Mouse (Mus musculus) CD8-positive naive resting alpha-beta T cell, adult 2 months (primary cell): ENCODE results near the gene Vwce.

ENCODE experiments used
- DNase-seq, 2 experiments: peaks; one replicate each; pipeline ENCODE4 v3.0.0; 2022; ENCODE audit warnings: low read depth in 2 of 2, low spot score in 2 of 2

The Vwce gene

GRCm38 (mm10) chr19:10689470-10690166, 55.6 kb downstream of the Vwce start:
- no peak for DNase-seq

GRCm38 (mm10) chr19:10690336-10690735, 56.3 kb downstream of the Vwce start:
- no peak for DNase-seq

DNA sequence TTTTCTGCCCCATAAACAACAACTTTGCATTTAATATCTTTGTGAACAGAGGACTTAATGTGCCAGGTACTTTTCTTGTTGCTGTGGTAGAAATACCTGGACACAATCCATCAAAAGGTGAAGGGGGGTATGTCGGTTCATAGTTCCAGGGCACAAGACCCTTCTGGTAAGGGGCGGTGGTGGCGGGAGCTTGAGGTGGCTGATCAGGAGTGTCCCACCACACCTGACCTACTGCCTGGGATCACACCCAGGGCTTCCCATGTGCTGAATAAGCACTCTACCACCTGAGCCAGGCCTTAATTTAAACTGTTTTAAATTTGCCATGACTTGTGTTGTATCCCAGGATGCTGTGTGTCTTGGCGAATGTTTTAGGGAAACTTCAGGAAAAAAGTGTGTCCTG, 57.1 kb downstream of the Vwce start:
- DNase-seq = no peak

DNA sequence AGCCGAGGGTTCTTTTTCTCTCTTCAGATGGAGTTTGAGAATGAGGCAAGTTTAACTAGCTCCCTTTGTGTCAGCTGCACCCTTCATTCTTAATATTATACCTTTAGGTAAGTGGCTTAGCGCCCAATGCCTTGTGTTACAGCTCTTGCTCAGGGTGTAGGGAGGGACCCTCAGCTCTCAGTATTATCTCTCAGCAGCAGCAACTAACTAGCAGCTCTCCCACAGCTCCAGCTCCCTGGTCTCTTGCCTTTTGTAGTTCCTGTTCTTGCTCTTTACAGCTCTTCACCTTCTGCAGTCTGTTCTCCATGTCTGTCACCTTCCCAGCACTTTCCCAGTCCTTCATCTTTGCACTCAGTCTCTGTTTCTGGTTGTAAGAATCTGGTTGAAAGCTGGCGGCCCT, 57.6 kb downstream of the Vwce start:
- DNase-seq = no peak

DNA sequence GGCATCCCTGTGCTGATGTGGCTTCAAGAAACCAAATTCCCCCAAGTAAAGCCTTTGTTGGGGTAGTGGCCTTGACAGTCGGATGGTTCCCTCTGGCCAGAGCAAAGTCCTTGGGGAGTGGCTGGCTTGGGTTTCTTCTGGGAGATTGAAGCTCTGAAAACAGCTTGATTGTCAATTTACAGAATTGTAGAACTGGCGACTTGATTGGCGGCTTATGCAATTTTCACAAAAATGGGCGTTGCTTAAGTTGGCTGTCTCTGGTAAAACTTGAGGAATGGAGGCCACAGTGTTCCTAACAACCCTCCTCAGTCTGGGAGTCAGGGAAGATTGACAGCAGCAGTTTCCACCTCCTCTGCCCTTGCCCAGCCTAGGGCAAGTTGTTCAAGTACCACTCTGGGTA, 58.3 kb downstream of the Vwce start:
- DNase-seq = no peak

- no peak for DNase-seq
These were observed 60.1 kb downstream of the Vwce start for GRCm38 (mm10) chr19:10693926-10694682.

GRCm38 (mm10) chr19:10695801-10696200, 61.8 kb downstream of the Vwce start:
- DNase-seq = no peak

DNA sequence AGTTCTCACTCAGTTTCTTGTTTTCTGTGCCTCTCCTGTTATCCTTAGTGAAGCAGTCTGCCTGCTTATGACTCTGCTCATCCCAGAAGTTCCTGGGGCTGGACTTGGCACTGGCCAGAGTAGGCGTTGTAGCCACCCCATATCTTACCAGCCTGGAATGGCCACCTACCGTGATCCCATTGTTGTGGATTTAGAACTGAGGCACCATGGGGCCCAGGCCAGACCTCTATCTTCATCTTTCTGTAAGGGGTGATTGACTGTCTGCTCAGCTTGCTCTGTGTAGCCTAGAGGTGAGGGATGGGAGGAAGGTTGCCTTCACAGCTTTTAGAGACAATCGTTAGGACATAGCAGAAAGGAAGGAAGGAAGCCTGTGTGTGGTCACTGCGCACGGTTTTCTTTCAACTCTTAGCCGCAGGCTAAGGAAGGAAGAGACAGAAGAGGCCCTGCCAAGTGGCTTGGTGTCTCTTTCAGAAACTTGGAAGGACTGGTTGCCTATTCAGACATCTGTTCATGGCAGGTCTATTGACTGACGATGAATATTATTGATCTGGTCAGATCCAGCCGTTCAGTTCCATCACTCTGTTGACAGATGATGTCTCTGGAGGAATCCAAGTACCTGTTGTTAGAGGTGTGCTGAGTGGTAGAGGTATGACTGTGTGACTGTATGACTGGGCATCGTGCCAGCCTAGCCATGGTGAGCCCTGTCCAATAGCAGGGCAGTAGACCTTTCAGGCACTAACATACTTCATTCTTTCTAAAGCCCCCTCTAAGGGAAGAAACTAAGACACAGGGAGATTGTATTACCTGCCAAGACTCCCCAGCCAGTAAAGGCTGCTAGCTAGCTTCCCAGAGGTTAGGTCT, 64.3 kb downstream of the Vwce start:
- no peak for DNase-seq

DNA sequence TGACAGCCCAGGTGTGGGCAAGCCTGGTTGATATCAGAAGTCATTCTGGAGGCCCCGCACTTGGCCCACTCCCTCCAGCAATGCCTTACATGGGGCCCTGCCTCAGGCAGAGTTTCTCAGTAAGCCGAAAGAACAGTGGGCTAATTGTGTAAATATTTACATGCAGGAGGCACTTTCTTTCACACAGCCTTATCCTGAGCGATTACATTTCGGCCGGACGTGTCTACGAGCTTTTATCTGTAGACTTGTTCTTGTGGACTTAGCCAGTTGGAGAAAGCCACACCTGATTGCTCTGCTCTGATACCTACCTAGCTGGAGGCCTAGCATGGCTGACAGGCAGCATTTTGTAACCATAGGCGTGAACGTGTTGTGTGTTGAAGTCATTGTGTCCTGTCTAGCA, 65.8 kb downstream of the Vwce start:
- DNase-seq = no peak

DNA sequence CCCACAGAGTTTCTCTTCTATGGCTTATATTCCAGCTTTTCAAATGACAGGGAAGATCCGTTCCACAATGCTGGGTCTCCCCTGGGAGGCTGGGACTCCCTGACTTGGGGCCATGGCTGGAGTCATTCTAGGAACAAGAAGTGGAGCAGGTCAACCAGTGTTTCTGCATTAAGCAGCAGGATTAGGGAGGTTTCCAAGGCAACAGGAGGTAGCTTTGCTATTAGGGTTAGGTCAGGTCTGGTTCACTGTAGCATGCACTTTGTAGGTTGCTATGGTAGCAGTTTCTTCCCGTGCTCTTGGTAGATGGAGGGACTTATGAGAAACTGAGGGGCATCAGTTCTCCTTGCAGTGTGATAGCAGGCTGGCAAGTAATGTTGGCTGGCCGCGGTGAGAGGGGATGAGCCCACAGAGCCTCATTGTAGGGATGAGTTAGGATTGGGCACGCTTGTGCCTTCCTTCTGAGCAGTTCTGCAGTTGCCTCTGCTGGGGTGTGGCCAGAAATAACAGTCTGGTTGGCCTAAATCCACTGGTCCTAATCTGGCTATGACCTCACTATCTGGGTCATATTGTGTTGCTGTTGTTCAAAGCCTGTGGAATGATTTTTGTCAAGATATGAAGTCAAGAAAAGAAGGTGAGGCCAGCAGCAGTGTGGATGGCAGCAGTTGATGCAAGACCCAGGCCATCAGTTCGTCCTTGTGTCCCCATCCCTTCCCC, 67.2 kb downstream of the Vwce start:
- DNase-seq = no peak

- DNase-seq = no peak
These were observed 68.1 kb downstream of the Vwce start for GRCm38 (mm10) chr19:10702125-10702524.

- no peak for DNase-seq
These were observed 69.5 kb downstream of the Vwce start for GRCm38 (mm10) chr19:10703470-10703869.

GRCm38 (mm10) chr19:10707087-10707875, 73.3 kb downstream of the Vwce start:
- no peak for DNase-seq

- DNase-seq = no peak
These were observed 73.9 kb downstream of the Vwce start for GRCm38 (mm10) chr19:10707881-10708280.

DNA sequence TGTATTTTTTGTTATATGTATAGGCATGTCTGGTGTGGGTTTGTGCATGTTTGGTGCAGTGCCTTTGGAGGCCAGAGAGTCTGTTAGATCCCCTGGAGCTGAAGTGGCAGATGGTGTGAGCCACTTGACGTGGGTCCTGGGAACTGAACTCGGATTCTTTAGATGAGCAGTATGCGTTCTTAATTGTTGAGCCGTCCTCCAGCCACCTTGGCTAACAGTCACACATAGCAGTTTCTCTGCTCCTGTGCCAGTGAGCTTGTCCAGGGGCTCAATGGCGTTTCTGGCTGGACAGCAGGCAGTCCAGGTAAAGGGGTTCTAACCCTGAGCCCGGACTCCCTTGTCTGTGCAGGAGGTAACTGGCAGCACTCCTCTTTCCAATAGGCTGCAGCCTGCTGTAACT, 74.9 kb downstream of the Vwce start:
- no peak for DNase-seq

DNA sequence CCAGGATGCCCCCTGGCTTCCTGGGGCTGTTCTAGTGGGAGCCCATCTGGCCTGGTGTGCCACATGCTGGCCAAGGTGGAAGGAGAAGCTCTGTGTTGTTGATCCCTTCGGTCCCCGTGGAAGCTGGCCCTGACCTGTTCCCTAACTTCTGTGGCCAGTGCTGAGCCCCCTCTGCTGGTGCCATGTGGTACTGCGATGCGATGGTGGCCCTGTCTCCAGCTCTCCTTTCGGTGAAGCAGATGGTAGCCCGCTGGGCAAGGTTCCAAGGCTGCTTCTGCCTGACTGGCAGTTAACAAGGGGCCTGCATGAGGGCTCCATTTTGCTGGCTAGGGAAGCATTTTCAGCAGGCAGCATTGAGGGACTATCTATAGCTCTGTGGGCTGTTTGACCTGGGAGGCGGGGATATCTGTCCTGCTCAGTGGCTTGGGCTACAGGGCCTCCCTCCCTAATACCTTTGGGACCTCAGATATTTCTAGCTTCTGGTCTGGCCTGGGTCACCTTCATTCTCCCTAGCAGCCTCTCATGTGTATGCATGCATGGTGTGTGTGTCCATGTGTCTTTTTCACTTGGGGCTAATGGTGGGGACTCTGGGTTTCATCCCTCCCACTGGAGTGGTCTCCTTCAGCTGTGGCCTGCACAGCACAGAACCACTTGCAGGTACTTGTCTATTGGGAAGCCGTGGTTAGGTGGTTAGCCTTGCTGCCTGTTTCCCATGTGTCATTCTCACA, 75.5 kb downstream of the Vwce start:
- peak; percentile 74 to 81 for DNase-seq

- peak; percentile 31 to 49 for DNase-seq
These were observed 76.1 kb downstream of the Vwce start for GRCm38 (mm10) chr19:10710088-10710511.

DNA sequence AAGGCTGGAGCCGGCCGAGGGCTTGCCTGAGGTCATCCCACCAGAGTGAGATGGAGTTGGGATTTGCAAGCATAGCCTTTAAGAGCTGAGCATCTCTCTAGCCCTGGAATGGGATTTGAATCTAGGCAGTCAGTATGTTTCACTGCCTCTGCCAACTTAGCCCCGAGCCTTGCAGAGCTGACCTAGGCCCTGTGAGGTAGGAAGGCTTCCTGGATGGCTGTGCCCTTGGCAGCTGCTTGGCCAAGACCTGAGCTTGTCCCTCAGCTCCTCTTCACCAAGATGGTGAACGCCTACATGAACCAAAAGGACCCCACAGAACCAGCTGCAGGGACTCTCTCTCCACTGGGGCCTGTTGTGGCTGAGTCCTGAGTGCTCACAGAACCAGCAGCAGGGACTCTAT, 76.7 kb downstream of the Vwce start:
- no peak for DNase-seq

DNA sequence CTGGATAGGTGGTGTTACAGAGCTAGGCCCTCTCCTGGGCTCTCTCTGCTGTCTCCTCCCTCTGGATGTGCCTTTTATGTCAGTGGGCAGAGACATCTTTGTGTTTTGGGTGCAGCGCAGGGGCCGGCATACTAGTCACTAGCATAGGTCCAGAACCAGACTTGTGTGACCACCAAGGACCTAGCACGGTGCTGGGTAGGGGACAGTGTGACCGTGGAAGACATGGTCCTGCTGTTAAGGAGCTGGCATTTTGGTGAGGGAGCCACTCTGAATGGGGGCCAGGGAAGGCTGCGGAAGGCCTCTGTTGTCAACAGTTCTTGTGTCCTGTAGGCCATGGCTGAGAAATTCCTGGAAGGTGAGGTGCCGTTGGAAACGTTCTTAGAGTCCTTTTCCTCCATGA, 78.2 kb downstream of the Vwce start:
- no peak for DNase-seq

DNA sequence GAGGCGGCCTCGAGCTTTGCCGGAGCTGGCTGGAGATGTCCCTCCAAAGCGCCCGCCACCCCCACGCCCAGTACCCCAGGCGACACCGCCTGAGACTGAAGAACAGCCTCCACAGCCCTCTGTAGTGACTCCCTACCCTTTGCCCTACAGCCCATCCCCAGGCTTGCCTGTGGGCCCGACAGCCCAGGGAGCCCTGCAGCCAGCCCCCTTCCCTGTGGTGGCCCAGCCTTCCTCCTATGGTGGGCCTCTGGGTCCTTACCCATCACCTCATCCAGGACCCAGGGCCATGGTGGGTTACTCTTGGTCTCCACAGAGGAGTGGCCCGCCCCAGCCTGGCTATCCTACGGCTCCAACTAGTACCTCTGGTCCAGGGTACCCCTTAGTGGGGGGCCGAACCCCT, 78.6 kb downstream of the Vwce start:
- no peak for DNase-seq
